7 mouse cellular contexts compared by ENCODE assay signal in genomic region chr6:120927765-120928164, GRCm38 (mm10). TPM values are rescaled to one million over a fixed set of nuclear protein-coding genes. Genes with fewer than 3 reads are reported as not detected.
A peak's percentile ranks its signal among the peaks of the same experiment; 100 is the strongest.
DNase-seq lines count a peak whose midpoint lies in the region; ATAC-seq and TF ChIP-seq lines count a peak whose summit lies in the region.

No protein-coding gene starts in this region.

- no peak for TF ChIP-seq CTCF in cerebellum, adult 2 months (IDR thresholded peaks at IDR 0.05; ENCODE audit: borderline replicate concordance, insufficient read depth, low read depth, low read length)

- no peak for ATAC-seq in erythroid progenitor cell, adult 5-6 weeks (replicated peaks; ENCODE audit: low FRiP score, poor library complexity, severe bottlenecking)

- intact Hi-C loops in heart, postnatal 14 days (cut with DNase I) = no loop called here

- WGBS in cerebellum, adult 2 months = 15% methylated on average over 3 of the region's 3 CpGs

- no peak for TF ChIP-seq POLR2A in cerebellum, adult 2 months (IDR thresholded peaks at IDR 0.05; ENCODE audit: borderline replicate concordance, insufficient read depth, low read length)

- H3K4me1 ChIP-seq in cerebellum, adult 2 months (ENCODE audit: control insufficient read depth, insufficient read depth, low read length) = no peaks in the 10 kb centered on the region

- H3K27me3 ChIP-seq in cerebellum, adult 2 months (ENCODE audit: control insufficient read depth, insufficient read depth, low read length) = no peaks in the 10 kb centered on the region

- peak; percentile 36 for DNase-seq in thymus, postnatal 4 days
- no peak for DNase-seq in thymus, postnatal 36 days
- DNase-seq in cerebellum, adult 2 months = peak; percentile 31 to 51
- peak; percentile 37 to 42 for DNase-seq in heart, postnatal 14 days
- DNase-seq in frontal cortex, postnatal 14 days (ENCODE audit: low spot score in 2 of 2) = no peak
- DNase-seq in B cell, adult 2 months = no peak

- H3K4me3 ChIP-seq in cerebellum, adult 2 months (replicated peaks; ENCODE audit: insufficient read depth, low read depth, low read length) = no peak overlapping the region

- H3K27ac ChIP-seq in cerebellum, adult 2 months (ENCODE audit: insufficient read depth, low read length) = no peak overlapping the region

RNA-seq across cellular contexts. Expression of gene Bid, which starts 11.1 kb away (rescaled TPM):
- polyA plus RNA-seq in cerebellum, adult 2 months (2012; rRNA removed) = 7.6 and 7.9 TPM in 2 replicates
- total RNA-seq in heart, postnatal 14 days (2021) = 1 to 10 TPM; 1.6 to 2.1 TPM
- total RNA-seq in erythroid progenitor cell, adult 5-6 weeks (2015; ENCODE audit: low replicate concordance) = 9.6 and 11.5 TPM in 2 replicates
- total RNA-seq in erythroid progenitor cell, adult 5-6 weeks (2017; ENCODE audit: low replicate concordance) = 6.3 and 7.7 TPM in 2 replicates

Comparison
In these comparisons a context has a peak if more than half of its experiments do, and no peak if none do; other contexts are left out.
1. DNase-seq: peak in thymus, postnatal 4 days (single experiment), cerebellum, adult 2 months (2 of 2) and heart, postnatal 14 days (2 of 2); none in thymus, postnatal 36 days (0 of 2), frontal cortex, postnatal 14 days (0 of 2) and B cell, adult 2 months (0 of 2).